Mouse (Mus musculus) kidney, adult 2 months (tissue): ENCODE data around the gene Def6. TPM values are rescaled to one million over a fixed set of nuclear protein-coding genes. Genes with fewer than 3 reads are reported as not detected.

Experiments used
- DNase-seq: peaks from one replicate; pipeline ENCODE4 v3.0.0; 2021
- H3K27ac ChIP-seq: fragments of 200-500 bp; 2 replicates; pipeline ENCODE4 v1.5.1; 2012; ENCODE audit warnings: low read depth, low read length, control low read depth, inconsistent platforms; ENCODE audit not compliant: insufficient read depth
- H3K27me3 ChIP-seq: fragments of 200-500 bp; replicated peaks from 2 replicates; pipeline ENCODE4 v1.6.1; 2012; ENCODE audit warnings: mild to moderate bottlenecking, moderate library complexity, low read length, inconsistent platforms; ENCODE audit not compliant: control insufficient read depth, insufficient read depth
- H3K36me3 ChIP-seq: fragments of 200-500 bp; 2 replicates; pipeline ENCODE4 v1.6.1; 2012; ENCODE audit warnings: mild to moderate bottlenecking, moderate library complexity, low read length, inconsistent platforms; ENCODE audit not compliant: control insufficient read depth, insufficient read depth
- H3K4me1 ChIP-seq: fragments of 200-500 bp; 2 replicates; pipeline ENCODE4 v1.6.1; 2011; ENCODE audit warnings: low read length; ENCODE audit not compliant: control insufficient read depth, insufficient read depth
- H3K4me3 ChIP-seq: fragments of 200-500 bp; 2 replicates; pipeline ENCODE4 v1.5.1; 2011; ENCODE audit warnings: mild to moderate bottlenecking, low read depth, low read length, control low read depth; ENCODE audit not compliant: insufficient read depth
- CTCF ChIP-seq: fragments of 200-500 bp; conservative IDR thresholded peaks from 2 replicates; pipeline ENCODE4 v1.5.1; 2011; ENCODE audit warnings: low read depth, mild to moderate bottlenecking, control low read depth, low read length, moderate library complexity, mixed read lengths; ENCODE audit not compliant: insufficient read depth, insufficient read length
- POLR2A ChIP-seq: fragments of 200-500 bp; IDR thresholded peaks from one replicate; pipeline ENCODE4 v1.6.1; 2011; ENCODE audit warnings: low read depth, low read length, control low read depth
- WGBS: fragments of 180-500 bp; shearing (Covaris S2); methylation state at CpG from one replicate; pipeline ENCODE4 v1.1.7; 2018; 5-methylcytosine and 5-hydroxymethylcytosine counted together
- polyA plus RNA-seq: library from polyadenylated mRNA; depleted of rRNA; stranded (reverse); fragments of >200 nt; gene quantifications from 2 replicates; pipeline ENCODE4 v1.2.3, GENCODE M21; 2012

The Def6 gene
- polyA plus RNA-seq, 1 experiment: 7.5 TPM

GRCm38 (mm10) chr17:28176775-28177539 lies 30.6 kb upstream of the Def6 start, which contains the start of gene Zfp523:
TSS of gene Zfp523 (plus strand) at chr17:28177129.
- H3K27ac ChIP-seq: peak within 1 kb of the TSS; percentile 83
- TF ChIP-seq POLR2A: no peak
- no peak for TF ChIP-seq CTCF
- peaks cover 4% of the 10 kb centered on the region for H3K4me1 ChIP-seq
- no peaks in the 10 kb centered on the region for H3K27me3 ChIP-seq
- no peaks in the 10 kb centered on the region for H3K36me3 ChIP-seq
- WGBS: under 1% methylated on average over 82 of the region's 82 CpGs
- peak within 1 kb of the TSS; percentile 90 for H3K4me3 ChIP-seq
- peak; percentile 93 for DNase-seq

GRCm38 (mm10) chr17:28177540-28178046 lies 30.0 kb upstream of the Def6 start:
- peaks cover 4% of the 10 kb centered on the region for H3K4me1 ChIP-seq
- 5% methylated on average over 20 of the region's 22 CpGs for WGBS
- no peak for DNase-seq
- TF ChIP-seq POLR2A (no peak), CTCF (no peak)
- peak overlapping the region; percentile 83 for H3K27ac ChIP-seq
- H3K27me3 ChIP-seq: no peaks in the 10 kb centered on the region
- H3K4me3 ChIP-seq: peak overlapping the region; percentile 90
- H3K36me3 ChIP-seq: no peaks in the 10 kb centered on the region

- DNase-seq: peak; percentile 48
- H3K36me3 ChIP-seq: no peaks in the 10 kb centered on the region
- H3K4me1 ChIP-seq: peaks cover 4% of the 10 kb centered on the region
- H3K4me3 ChIP-seq: no peak overlapping the region
- TF ChIP-seq CTCF (no peak), POLR2A (no peak)
- 51% methylated on average over 4 of the region's 4 CpGs for WGBS
- no peak overlapping the region for H3K27ac ChIP-seq
- no peaks in the 10 kb centered on the region for H3K27me3 ChIP-seq
Observed at GRCm38 (mm10) chr17:28180331-28180730, 27.2 kb upstream of the Def6 start.

- 80% methylated on average over 15 of the region's 15 CpGs for WGBS
- Histone ChIP-seq H3K36me3 (no peaks in the 10 kb centered on the region), H3K4me1 (peaks cover 4% of the 10 kb centered on the region), H3K27ac (no peak overlapping the region), H3K4me3 (no peak overlapping the region), H3K27me3 (no peaks in the 10 kb centered on the region)
- no peak for DNase-seq
- TF ChIP-seq POLR2A (no peak), CTCF (no peak)
Observed at GRCm38 (mm10) chr17:28180783-28181544, 26.6 kb upstream of the Def6 start.

- WGBS: 79% methylated on average over 7 of the region's 7 CpGs
Observed at GRCm38 (mm10) chr17:28184971-28185638, 22.5 kb upstream of the Def6 start.

GRCm38 (mm10) chr17:28188313-28188712 lies 19.3 kb upstream of the Def6 start:
- no peaks in the 10 kb centered on the region for H3K27me3 ChIP-seq
- TF ChIP-seq POLR2A (no peak), CTCF (no peak)
- DNase-seq: peak; percentile 64
- WGBS: 53% methylated on average over 5 of the region's 5 CpGs
- no peaks in the 10 kb centered on the region for H3K36me3 ChIP-seq
- H3K4me1 ChIP-seq: no peaks in the 10 kb centered on the region; the same call in 1 of the 2 replicates
- H3K27ac ChIP-seq: no peak overlapping the region
- no peak overlapping the region for H3K4me3 ChIP-seq

More at GRCm38 (mm10) chr17:28184971-28185638, 22.5 kb upstream of the Def6 start:
- H3K4me3 ChIP-seq: no peak overlapping the region
- no peaks in the 10 kb centered on the region; the same call in 1 of the 2 replicates for H3K4me1 ChIP-seq
- TF ChIP-seq POLR2A (no peak), CTCF (no peak)
- no peak for DNase-seq
- no peaks in the 10 kb centered on the region for H3K27me3 ChIP-seq
- no peak overlapping the region for H3K27ac ChIP-seq
- no peaks in the 10 kb centered on the region for H3K36me3 ChIP-seq

- H3K27ac ChIP-seq: no peak overlapping the region
- H3K4me3 ChIP-seq: no peak overlapping the region
- WGBS: 69% methylated on average over 1 of the region's 1 CpGs
- no peaks in the 10 kb centered on the region for H3K36me3 ChIP-seq
- no peaks in the 10 kb centered on the region; the same call in 1 of the 2 replicates for H3K4me1 ChIP-seq
- no peak for DNase-seq
- H3K27me3 ChIP-seq: no peaks in the 10 kb centered on the region
- TF ChIP-seq CTCF (no peak), POLR2A (no peak)
Observed at GRCm38 (mm10) chr17:28192754-28193153, 14.8 kb upstream of the Def6 start.
